Mouse (Mus musculus) cerebellum, adult 11-12 months (tissue): ENCODE measurements around the gene Mcm3.
"Not testable (repeated sequence)": the region's sequence is repeated elsewhere in the genome, so short reads cannot be mapped to it uniquely, and the experiment has no call there.

Source experiments
- DNase-seq: peaks from one replicate; pipeline ENCODE4 v3.0.0; 2022

The Mcm3 gene

DNA sequence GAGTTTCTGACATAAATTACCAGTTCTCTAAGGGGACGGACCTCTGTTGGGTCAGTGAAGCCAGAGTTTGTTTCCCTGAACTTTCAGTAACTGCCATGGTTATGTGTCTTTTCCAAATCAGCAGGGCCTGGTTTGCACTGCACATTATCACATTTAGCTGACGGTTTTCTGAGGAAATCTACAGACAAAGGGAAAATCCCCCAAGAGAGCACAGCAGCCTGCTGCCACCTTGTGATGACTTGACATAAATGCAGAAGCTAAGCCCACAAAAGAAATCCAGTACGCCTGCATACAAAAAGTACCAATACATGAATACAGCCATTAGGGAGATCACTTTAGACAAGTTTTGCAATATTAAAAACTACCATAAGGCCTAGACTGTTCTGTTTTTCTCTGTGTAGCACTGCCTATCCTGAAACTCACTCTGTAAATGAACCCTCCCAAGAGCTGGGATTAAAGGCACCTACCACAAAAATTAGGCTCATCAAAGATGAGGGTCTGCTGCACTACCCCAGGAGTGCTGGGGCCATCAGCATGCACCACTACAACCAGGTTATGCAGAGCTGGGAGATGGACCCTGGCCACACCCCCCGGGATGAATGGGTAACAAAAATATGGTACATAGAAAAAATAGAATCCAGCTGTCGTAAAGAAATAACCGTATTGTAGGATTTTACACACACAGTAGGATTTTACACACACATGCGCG is 18.3 kb downstream of the Mcm3 start:
- DNase-seq, result no peak

DNA sequence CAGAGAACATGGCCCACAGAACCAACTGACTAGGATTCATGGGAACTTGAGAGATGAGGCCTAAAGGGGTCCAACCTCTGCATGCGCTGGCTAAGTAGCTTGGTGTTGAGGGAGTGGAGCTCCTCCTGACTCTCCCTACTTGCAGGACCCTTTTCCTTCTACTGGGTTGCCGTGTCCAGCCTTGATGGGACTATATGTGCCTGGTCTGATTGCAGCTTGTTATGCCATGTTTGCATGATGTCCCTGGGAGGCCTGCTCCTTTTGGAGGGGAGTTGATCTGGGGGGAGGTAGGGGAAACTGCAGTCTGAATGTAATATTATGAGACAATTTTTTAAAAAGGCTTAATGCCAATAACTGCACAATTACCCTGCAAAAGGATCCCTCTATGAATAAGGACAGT is 18.8 kb downstream of the Mcm3 start:
- DNase-seq, result no peak

DNA sequence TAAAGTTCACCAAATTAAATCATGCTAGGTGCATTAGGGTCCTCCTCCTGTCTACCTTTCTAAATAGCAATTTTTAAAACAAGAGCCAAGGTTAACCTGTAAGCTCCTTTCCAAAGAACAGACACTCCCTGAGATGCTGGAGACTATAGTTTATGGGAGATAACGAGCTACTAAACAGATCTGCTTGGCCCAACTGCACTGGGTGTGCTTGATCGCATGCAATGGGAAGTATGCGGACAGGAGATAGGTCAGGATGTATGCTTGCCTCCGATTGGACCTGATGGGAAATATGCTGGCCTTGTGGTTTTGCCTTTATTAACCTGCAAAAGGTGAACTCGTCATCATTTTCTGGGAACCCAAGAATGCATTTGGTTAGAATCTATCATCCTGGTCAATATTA is 24.9 kb downstream of the Mcm3 start:
- no peak for DNase-seq

- no peak for DNase-seq
Measured at GRCm38 (mm10) chr1:20794760-20795159, 25.4 kb downstream of the Mcm3 start.

DNA sequence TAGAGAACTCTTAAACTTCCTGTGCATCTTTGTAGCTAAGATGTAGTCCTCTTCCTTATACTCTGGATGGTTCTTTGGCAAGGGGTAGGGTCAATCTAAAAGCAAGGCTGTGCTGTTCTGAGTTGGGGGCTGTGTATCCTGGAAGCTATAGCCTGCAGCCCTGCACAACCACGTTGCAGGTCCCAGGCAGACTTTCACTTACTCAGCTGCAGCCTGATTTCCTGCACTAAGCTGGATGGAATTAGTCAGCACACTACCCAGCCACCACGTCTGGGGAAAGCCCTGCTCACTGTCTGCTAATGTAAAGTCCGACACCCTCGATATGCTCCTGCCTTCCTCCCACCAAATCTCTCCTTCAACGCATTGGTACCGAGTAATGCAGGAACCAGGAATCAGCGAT is 28.7 kb downstream of the Mcm3 start:
- DNase-seq, result no peak

DNA sequence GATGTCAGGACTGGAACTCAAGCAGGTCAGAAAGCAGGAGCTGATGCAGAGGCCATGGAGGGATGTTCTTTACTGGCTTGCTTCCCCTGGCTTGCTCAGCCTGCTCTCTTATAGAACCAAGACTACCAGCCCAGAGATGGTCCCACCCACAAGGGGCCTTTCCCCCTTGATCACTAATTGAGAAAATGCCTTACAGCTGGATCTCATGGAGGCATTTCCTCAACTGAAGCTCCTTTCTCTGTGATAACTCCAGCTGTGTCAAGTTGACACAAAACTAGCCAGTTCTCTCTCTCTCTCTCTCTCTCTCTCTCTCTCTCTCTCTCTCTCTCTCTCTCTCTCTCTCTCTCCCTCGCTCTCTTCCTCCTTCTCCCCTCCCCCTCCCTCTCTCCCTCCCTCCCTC is 29.6 kb downstream of the Mcm3 start, which contains the start of gene Il17f:
Gene Il17f, minus strand, starts transcription at position 101 of the 400 bp plus-strand sequence.
- not testable (repeated sequence) for DNase-seq

DNA sequence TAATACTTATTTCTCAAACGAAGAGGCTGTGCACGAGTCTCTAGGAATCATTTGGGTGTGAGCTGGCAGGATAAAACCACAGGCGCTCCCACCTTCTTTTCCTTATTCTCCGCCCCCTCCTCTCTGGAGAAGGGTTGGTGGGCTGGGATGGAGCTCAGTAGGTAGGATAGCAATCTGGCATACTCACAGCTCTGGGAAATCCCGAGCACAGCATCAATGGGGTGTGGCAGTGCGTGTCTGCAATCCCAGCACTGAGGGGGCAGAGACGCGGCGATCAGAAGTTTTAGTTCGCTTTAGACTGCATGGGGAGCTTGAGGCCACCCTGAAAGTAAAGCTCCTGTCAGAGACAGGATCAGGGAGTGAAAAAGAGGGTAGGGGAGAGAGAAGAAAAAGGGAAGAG is 31.7 kb downstream of the Mcm3 start:
- no peak for DNase-seq

DNA sequence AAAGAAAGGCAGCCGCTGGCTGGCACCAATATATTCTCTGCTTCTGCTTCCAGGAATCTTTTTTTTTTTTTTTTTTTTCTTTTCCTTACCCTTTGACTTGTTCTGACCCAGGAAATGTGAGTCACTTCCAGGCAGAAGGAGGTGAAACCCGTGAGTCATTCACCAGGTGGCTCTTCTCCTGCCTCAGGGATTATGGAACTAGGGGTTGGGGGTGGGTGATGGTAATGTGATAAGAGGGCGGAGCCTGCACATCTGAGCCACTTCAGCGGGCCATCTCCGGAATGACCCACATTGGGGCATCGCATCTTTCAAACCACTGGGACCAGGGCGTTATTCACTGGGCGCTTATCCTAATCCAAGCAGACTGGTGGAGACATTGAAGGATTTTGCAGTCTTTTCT is 33.1 kb downstream of the Mcm3 start:
- DNase-seq, result no peak

- no peak for DNase-seq
Measured at GRCm38 (mm10) chr1:20778366-20778765, 41.7 kb downstream of the Mcm3 start.

DNA sequence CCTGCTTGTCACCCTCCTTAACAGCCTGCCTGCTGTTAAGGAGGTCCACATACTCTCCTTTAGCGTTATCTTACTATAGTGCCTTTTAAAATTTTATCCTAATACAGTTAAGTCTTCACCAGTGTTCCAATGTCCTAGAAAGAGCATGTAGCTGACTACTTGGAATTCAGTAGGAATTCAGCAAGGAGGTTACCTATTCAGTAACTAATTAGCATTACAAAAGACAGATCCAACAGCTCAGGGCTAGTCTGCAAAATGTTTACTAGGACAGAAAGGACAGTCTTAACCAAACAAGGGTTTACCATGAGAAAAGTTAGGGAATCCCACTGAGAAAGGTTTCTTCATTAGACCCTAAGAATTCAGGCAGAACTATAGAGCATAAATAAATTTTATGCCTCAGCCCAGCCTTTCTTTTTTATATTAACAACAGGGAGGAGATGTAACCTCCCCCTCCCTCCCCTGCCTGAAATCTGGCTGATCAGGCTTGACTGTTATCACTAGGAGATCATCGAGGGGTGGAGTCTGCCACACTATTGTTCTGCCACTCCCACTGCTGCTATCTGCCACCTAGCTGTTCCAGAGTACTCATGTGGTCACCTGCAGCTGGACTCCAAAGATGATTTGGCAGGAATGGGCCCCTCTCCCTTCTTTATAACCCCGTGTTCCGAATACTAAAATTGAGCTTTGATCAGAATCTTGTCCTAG is 45.9 kb downstream of the Mcm3 start:
- not testable (repeated sequence) for DNase-seq

DNA sequence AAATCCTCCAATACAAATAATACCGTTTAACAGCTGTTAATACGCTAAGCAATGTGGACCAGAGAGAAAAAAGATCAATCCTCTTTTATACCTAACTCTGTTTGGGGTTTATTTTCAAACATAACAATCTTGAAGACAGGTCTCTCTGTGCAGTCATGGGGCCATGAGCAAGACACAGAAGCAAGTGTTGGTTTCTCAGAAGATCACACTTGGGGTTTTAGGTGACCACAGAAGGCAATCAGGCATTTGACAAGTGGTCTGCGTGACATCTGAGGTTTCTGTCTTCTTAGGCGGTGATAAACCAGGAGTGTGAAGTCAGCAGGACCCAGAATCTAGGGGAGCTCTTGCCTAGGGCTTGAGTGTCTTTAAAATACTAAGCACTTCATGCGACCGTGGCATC is 53.6 kb downstream of the Mcm3 start:
- no peak for DNase-seq

DNA sequence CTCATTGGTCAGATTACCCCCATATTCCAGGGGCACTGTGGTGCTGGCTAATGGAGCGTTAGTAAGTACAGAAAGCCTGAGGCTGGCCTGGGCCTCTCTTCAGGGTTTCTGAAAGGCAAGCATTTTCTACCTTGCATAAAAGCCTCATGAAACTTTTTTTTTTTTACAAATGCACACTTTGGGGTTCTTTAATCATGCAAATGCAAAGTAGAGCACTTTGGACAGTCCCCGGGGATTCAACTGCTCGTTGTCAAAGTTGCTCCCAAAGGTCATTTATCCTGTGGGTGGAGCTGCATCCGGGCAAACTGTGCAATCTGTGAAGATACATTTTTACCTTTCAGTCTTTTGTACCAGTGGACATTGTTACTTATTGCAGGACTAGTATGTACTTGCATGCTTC is 58.7 kb downstream of the Mcm3 start:
- DNase-seq, result no peak

DNA sequence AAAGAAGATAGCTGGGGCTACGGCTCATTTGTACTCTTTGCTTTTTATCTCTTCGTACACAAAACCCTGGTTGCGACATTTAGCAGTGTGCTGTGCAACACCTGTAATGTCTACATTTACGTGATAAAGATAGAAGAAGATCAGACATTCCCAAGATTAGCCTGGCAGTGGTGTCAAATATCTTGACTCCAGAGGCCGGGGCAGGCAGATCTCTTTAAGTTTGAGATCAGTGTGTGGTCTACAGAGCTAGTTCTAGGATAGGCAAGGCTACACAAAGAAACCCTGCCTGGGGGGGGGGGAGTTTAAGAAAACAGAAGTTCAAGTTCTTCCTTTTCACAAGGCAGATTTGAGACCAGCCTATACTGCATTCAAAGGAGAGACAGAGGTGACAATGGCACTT is 59.8 kb downstream of the Mcm3 start:
- DNase-seq, result no peak

DNA sequence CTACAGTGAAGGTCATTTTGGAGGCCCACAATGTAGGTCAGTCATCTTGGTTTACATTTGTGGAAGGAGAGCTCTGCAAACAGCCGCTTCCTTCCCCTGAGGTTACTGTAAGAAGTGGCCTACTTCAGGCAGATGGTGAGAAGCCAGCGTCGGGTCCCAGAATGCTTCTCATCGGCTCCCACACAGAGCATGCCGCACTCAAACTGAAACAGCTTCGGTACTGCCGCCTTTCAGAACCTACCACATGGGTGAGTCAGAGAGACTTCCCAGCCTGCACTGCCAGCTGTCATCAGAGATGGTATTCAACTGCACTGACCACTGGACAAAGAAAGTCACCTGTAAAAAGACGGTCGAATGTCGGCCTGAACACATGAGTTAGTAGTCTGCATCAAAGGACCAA is 60.3 kb downstream of the Mcm3 start:
- peak; percentile 2 for DNase-seq

GRCm38 (mm10) chr1:20757586-20757985 is 62.5 kb downstream of the Mcm3 start:
- no peak for DNase-seq

- no peak for DNase-seq
Measured at GRCm38 (mm10) chr1:20754439-20754838, 65.7 kb downstream of the Mcm3 start.
